Mouse (Mus musculus): ENCODE data around the gene Pbxip1. TPM values are rescaled to one million over a fixed set of nuclear protein-coding genes. Genes with fewer than 3 reads are reported as not detected.

Pbxip1 gene
- 9.1 and 10.0 TPM in 2 replicates for polyA plus RNA-seq (2014; fragmentation: Nextera tagmentation; extraction: Ambion mirVana)

DNA sequence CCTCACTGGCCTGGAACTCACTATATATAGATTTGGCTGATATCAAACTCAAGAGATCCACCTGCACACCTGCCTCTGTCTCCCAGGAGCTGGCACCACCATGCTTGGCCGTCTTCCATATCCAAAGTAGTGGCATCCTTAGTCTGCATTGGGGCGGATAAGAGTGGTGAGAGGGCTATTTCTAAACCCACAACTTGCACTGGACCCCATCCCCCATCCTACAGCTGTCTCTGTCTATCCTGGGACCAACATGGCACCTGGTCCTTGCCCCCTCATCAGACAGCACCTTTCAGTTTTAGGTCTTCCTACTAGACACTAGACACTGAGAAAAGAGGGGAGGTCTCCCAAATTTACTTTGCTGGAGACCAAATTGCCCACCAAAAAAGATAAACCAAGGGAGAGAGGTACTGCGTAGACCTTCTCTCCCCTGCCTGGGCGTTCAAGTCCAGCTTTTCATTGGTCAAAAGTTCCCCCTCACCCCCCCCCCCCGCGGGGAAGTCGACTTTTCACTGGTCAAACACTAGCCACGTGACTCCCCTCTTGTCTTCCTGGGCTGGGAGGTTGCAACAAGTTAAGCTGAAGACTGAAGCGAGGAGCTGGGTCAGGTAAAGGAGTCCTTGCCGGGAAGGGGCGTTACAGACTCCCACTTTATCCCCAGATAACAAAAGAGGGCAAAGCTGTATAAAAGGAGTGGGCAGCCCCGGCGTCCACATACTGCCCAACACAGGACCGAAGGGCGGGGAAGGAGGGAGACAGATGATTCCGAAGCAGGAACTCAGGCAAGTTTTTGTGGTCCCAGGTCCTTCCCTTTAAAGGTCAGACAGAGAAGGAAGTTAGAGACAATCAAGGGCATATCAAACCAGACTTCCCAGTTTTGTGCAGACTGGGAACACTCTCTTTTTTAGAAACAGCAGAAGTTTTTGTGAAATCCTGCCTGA, at the start of gene Pbxip1:
TSS of gene Pbxip1 (plus strand) at position 531 of the 938 bp plus-strand sequence.
- 5% methylated on average over 16 of the region's 16 CpGs for WGBS
- peak within 1 kb of the TSS; percentile 13; the same call in 1 of the 2 replicates for H3K27ac ChIP-seq (ENCODE audit: low read depth, low read length)
- H3K9me3 ChIP-seq (ENCODE audit: control insufficient read depth, low read length): no peaks in the 10 kb centered on the region
- H3K36me3 ChIP-seq (ENCODE audit: control insufficient read depth, insufficient read depth, low read length): peaks cover 4% of the 10 kb centered on the region
- peak within 1 kb of the TSS; percentile 30 for H3K4me3 ChIP-seq (ENCODE audit: low read depth, low read length)
- peak within 1 kb of the TSS; percentile 41 for H3K9ac ChIP-seq (ENCODE audit: low read length)
- no peaks in the 10 kb centered on the region for H3K27me3 ChIP-seq (ENCODE audit: control insufficient read depth, insufficient read depth, low read length)
- H3K4me1 ChIP-seq (replicated peaks; ENCODE audit: control insufficient read depth, insufficient read depth, low read length): peaks cover 8% of the 10 kb centered on the region; the same call in 1 of the 2 replicates
- peak; percentile 76 for ATAC-seq (replicated peaks; ENCODE audit: low FRiP score)
- peak; percentile 90 for DNase-seq (ENCODE audit: low spot score)
- peak within 1 kb of the TSS; percentile 63 for H3K4me2 ChIP-seq (ENCODE audit: low read depth, low read length, severe bottlenecking)

DNA sequence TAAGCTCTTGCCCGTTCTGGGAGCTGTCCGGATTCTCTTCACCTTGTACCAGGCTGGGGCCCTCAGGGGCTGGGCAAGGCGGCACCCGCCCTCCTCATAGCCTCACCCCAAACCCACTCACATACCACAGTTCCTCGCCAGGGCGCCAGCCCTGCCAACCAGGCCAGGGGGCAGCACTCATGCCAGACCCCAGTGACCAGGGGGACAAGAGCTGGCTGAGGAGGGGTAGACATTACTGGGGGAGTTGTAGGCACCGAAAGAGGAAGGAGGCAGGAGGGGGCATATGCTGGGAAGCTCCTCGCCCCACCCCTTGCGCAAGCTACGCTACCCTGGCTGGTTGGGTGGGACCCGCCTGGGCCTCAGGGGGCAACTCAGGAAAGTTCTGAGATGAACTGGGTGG, 48.9 kb upstream of the Pbxip1 start:
- no peak overlapping the region for H3K9ac ChIP-seq (ENCODE audit: low read length)
- H3K9me3 ChIP-seq (ENCODE audit: control insufficient read depth, low read length): no peaks in the 10 kb centered on the region
- H3K36me3 ChIP-seq (ENCODE audit: control insufficient read depth, insufficient read depth, low read length): no peaks in the 10 kb centered on the region
- peaks cover 2% of the 10 kb centered on the region for H3K27me3 ChIP-seq (ENCODE audit: control insufficient read depth, insufficient read depth, low read length)
- H3K4me2 ChIP-seq (ENCODE audit: low read depth, low read length, severe bottlenecking): no peak overlapping the region
- no peak overlapping the region for H3K4me3 ChIP-seq (ENCODE audit: low read depth, low read length)
- peaks cover 20% of the 10 kb centered on the region; the same call in 1 of the 2 replicates for H3K4me1 ChIP-seq (replicated peaks; ENCODE audit: control insufficient read depth, insufficient read depth, low read length)
- DNase-seq (ENCODE audit: low spot score) (no peak), ATAC-seq (replicated peaks; ENCODE audit: low FRiP score) (no peak)
- no peak overlapping the region for H3K27ac ChIP-seq (ENCODE audit: low read depth, low read length)
- 75% methylated on average over 11 of the region's 11 CpGs for WGBS

DNA sequence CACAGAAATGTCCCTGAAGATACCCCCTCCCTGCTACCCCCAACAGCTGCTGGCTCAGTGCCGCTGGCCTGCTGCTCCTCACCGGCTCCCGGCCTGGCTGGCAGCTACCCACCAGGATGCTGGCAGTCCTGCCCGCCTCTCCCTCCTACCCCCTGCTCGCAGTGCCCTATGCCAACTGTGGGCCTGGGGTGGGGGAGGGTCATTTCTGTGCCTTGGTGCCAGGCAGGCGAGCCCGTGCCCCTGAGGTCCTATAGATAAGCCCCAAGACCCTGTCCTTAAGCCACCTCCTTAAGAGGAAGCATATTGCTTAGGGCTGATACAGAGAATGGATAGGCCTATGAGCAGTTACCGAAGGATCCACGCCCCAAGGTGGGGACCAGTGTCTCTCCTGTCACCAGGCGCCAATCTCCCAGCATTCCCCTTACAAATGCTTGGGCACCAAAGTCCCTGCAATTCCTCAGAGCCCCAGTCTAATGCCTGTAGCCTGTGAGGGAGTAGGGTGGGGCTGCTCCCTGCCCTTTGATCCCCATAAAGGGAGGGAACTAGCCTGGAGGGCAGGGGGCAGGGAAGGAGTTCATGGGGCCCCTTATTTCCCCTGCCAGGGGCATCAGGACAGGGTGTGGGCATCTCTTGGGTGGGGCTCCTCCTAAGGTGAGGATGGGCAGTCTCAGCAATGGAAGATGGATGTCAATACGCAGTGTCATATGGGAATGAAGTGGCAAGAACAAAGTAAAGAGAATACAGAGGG, 48.2 kb upstream of the Pbxip1 start:
- H3K9me3 ChIP-seq (ENCODE audit: control insufficient read depth, low read length): no peaks in the 10 kb centered on the region
- no peak for DNase-seq (ENCODE audit: low spot score)
- H3K4me1 ChIP-seq (replicated peaks; ENCODE audit: control insufficient read depth, insufficient read depth, low read length): peaks cover 25% of the 10 kb centered on the region; the same call in 1 of the 2 replicates
- WGBS: 79% methylated on average over 11 of the region's 11 CpGs
- H3K27me3 ChIP-seq (ENCODE audit: control insufficient read depth, insufficient read depth, low read length): peaks cover 2% of the 10 kb centered on the region
- no peak overlapping the region for H3K27ac ChIP-seq (ENCODE audit: low read depth, low read length)
- H3K36me3 ChIP-seq (ENCODE audit: control insufficient read depth, insufficient read depth, low read length): no peaks in the 10 kb centered on the region
- ATAC-seq (replicated peaks; ENCODE audit: low FRiP score): no peak
- H3K4me3 ChIP-seq (ENCODE audit: low read depth, low read length): no peak overlapping the region
- no peak overlapping the region for H3K9ac ChIP-seq (ENCODE audit: low read length)
- no peak overlapping the region for H3K4me2 ChIP-seq (ENCODE audit: low read depth, low read length, severe bottlenecking)

DNA sequence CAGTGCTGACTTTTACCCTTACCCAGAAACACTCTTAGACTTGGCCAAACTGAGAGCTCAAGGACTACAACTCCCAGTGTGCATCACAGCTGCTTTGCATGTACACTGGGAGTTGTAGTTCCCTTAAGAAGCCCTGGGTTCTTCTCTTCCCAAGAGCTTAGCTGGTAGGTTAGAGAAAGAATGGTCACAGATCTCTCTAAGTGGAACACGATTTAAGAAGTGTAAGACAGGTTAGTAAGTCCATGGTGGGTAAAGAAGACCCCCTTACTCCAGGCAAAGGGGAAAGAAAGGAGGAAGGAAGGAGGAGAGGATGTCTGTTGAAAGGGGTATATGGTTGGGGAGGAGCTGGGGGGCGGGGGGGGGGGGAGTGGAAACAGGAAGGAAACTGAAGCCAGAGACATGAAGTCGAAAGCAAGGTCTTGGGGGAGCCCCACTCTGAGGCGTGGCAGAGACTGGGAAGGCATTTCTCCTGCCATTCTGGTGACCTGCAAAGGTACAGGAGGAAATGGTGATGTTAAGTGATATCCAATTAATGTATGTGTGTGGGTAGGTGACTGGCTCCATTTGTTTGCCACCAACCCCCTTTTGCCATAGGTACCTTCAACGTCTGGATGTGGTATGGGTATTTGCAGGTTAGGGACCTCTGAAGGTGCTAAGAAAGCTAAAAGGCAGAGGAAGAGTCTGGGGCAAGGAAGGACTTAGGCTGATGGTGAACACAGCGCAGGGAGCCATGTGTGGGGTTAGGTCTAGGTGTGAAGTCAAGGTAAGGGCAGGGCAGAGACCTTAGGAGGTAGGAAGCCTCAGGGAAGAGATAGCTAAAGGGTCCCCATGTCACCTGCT, 47.4 kb upstream of the Pbxip1 start:
- Histone ChIP-seq H3K9me3 (ENCODE audit: control insufficient read depth, low read length) (no peaks in the 10 kb centered on the region), H3K4me2 (ENCODE audit: low read depth, low read length, severe bottlenecking) (no peak overlapping the region), H3K27me3 (ENCODE audit: control insufficient read depth, insufficient read depth, low read length) (peaks cover 2% of the 10 kb centered on the region), H3K4me3 (ENCODE audit: low read depth, low read length) (no peak overlapping the region), H3K9ac (ENCODE audit: low read length) (no peak overlapping the region), H3K4me1 (replicated peaks; ENCODE audit: control insufficient read depth, insufficient read depth, low read length) (peaks cover 27% of the 10 kb centered on the region; the same call in 1 of the 2 replicates), H3K36me3 (ENCODE audit: control insufficient read depth, insufficient read depth, low read length) (no peaks in the 10 kb centered on the region), H3K27ac (ENCODE audit: low read depth, low read length) (no peak overlapping the region)
- no peak for DNase-seq (ENCODE audit: low spot score)
- ATAC-seq (replicated peaks; ENCODE audit: low FRiP score): no peak
- 68% methylated on average over 6 of the region's 6 CpGs for WGBS

DNA sequence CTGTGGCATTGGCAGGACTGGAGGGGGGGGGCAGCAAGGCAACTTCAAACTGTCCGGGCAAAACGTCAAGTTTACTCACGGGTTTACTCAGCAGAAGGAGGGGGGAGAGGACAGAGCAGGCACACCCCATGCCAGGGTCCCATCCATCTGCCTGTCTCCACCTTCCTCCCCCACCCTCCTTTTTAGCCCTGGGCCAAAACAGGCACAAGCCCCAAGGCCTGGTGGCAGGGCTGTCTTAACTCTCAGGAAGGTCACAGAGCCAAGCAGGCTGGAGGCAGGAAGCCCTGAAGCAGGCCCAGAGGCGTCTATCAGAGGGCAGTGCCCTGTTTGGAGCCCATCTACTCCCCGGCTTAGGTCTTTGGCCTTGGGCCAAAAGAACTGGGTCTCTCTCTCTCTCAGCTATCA, 46.4 kb upstream of the Pbxip1 start:
- DNase-seq (ENCODE audit: low spot score) (no peak), ATAC-seq (replicated peaks; ENCODE audit: low FRiP score) (no peak)
- Histone ChIP-seq H3K9ac (ENCODE audit: low read length) (no peak overlapping the region), H3K27me3 (ENCODE audit: control insufficient read depth, insufficient read depth, low read length) (peaks cover 2% of the 10 kb centered on the region), H3K9me3 (ENCODE audit: control insufficient read depth, low read length) (no peaks in the 10 kb centered on the region), H3K4me1 (replicated peaks; ENCODE audit: control insufficient read depth, insufficient read depth, low read length) (peaks cover 25% of the 10 kb centered on the region; the same call in 1 of the 2 replicates), H3K27ac (ENCODE audit: low read depth, low read length) (no peak overlapping the region), H3K4me2 (ENCODE audit: low read depth, low read length, severe bottlenecking) (no peak overlapping the region), H3K36me3 (ENCODE audit: control insufficient read depth, insufficient read depth, low read length) (no peaks in the 10 kb centered on the region), H3K4me3 (ENCODE audit: low read depth, low read length) (no peak overlapping the region)
- WGBS: 60% methylated on average over 4 of the region's 5 CpGs

DNA sequence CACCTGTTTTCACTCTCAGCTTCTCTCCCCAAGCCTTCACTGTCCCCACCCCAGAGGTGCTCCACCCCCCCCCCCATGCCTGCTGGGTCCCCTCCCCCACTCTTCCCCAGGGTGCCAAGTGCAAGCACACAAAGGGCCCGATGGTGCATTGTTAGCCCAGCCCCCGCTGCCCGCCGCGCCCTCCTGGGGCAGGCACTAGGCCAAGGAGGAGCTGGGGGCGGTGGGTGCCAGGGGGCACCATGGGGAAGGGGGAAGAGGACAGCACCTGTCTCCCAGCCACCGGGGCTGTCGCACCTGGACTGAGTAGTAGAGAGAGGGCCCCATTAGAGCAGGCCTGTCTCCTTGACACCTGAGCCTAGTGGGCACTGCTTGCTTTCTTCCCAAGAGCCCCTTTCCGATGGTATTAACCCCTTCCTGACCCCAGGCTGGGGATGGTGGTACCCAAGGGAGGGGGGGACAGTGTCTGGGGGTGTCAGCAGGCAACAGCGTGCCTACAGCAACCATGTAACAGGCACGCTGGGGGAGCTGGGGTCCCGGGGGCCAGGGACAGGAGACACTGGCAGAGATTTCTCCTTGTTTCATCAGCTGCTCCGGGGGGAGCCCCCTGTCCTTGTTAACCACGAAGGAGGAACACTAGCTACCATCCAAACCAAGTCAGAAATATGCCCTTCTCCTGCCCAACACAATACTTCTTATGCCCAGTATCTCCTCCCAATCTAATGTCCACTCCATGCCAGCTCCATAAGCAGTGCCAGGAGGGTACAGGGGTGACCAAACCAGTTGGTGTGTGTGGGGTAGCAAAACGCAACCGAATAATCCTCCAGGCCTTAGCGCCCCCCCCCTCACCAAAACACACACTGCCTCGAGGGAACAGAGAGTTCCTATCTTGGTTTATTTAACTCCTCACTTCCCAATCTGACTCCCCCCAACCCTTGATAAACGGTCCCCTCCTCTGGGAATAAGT, 45.5 kb upstream of the Pbxip1 start:
- H3K4me1 ChIP-seq (replicated peaks; ENCODE audit: control insufficient read depth, insufficient read depth, low read length): peaks cover 33% of the 10 kb centered on the region
- ATAC-seq (replicated peaks; ENCODE audit: low FRiP score): no peak
- peak overlapping the region; percentile 65 for H3K9ac ChIP-seq (ENCODE audit: low read length)
- peaks cover 2% of the 10 kb centered on the region for H3K27me3 ChIP-seq (ENCODE audit: control insufficient read depth, insufficient read depth, low read length)
- H3K9me3 ChIP-seq (ENCODE audit: control insufficient read depth, low read length): no peaks in the 10 kb centered on the region
- H3K36me3 ChIP-seq (ENCODE audit: control insufficient read depth, insufficient read depth, low read length): no peaks in the 10 kb centered on the region
- DNase-seq (ENCODE audit: low spot score): no peak
- peak overlapping the region; percentile 99 for H3K4me2 ChIP-seq (ENCODE audit: low read depth, low read length, severe bottlenecking)
- WGBS: 17% methylated on average over 19 of the region's 19 CpGs
- no peak overlapping the region for H3K27ac ChIP-seq (ENCODE audit: low read depth, low read length)
- H3K4me3 ChIP-seq (ENCODE audit: low read depth, low read length): peak overlapping the region; percentile 48

DNA sequence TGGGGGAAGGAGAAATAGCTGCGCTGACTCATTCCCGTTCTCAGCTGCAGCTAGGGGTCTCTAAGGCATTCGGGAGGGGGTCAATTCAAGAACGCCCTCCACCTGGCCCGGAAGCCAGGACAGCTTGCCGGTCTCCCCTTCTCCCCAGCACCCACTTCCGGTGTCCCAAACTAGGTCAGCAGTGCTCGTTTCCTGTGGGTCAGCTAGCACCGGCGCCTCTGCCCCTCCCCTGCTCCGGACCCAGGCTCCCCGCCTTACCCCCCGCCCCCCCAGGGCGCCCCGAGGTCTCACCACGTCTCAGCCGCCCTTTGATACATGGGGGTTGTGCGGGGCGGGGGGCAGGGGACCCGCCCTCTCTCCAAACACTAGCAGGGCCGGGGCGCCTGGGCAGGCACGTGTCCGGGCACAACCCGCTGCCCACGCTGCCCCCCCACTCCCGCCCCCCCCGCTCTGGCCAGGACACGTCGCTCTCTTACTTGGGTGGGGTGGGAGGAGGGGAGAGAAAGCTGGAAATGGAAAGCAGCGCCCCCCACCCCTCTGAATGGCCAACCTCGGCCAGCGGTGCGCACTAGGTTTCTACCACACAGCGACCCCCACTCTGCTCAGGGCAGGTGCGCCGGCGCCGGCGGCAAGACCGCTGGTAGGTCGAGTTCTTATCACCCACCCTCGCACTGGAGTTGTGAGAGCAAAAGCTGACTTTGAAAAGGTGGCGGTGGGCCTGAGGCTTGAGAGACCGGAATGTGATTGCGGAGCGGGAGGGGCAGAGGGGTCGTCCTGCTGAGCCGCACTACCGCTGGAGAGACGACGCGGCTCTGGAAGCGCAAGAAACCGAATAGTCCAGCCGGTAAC, 44.6 kb upstream of the Pbxip1 start:
- under 1% methylated on average over 55 of the region's 56 CpGs for WGBS
- Histone ChIP-seq H3K27me3 (ENCODE audit: control insufficient read depth, insufficient read depth, low read length) (peaks cover 2% of the 10 kb centered on the region), H3K4me2 (ENCODE audit: low read depth, low read length, severe bottlenecking) (peak overlapping the region; percentile 99), H3K9me3 (ENCODE audit: control insufficient read depth, low read length) (no peaks in the 10 kb centered on the region), H3K36me3 (ENCODE audit: control insufficient read depth, insufficient read depth, low read length) (no peaks in the 10 kb centered on the region), H3K4me1 (replicated peaks; ENCODE audit: control insufficient read depth, insufficient read depth, low read length) (peaks cover 36% of the 10 kb centered on the region), H3K27ac (ENCODE audit: low read depth, low read length) (no peak overlapping the region), H3K4me3 (ENCODE audit: low read depth, low read length) (peak overlapping the region; percentile 48), H3K9ac (ENCODE audit: low read length) (peak overlapping the region; percentile 65)
- peak; percentile 74 for DNase-seq (ENCODE audit: low spot score)
- ATAC-seq (replicated peaks; ENCODE audit: low FRiP score): no peak
